Mouse (Mus musculus): ENCODE data around the gene Abl1. TPM values are rescaled to one million over a fixed set of nuclear protein-coding genes. Genes with fewer than 3 reads are reported as not detected.

Abl1 gene
- total RNA-seq, 2 experiments from 2014 or later, result 13.4 to 14.0 TPM

- ATAC-seq (replicated peaks; ENCODE audit: low FRiP score, poor library complexity, severe bottlenecking), result no peak
Measured at GRCm38 (mm10) chr2:31846692-31847660, 158.8 kb downstream of the Abl1 start.

GRCm38 (mm10) chr2:31847908-31848307 lies 159.7 kb downstream of the Abl1 start:
- peak; percentile 36; the same call in 1 of the 2 replicates for ATAC-seq (replicated peaks; ENCODE audit: low FRiP score, poor library complexity, severe bottlenecking)

DNA sequence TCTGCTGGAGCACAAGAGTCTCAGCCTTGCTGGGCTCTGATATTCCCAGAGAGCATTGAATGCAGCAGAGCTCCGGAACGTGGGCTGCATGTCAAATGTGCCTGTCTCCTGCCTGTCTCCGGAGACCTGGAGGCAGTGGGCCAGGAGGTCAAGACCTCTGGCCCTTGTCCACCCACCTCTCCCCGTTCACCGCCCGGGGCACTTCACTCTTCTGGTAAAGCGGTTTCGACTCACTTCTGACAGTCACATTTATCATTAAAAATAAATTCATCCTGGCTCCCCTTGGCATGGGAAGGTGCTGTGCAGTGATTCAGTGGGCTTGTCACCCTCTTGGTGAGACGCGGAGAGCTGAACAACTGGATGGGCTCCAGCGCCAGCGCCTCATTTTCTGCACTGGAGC lies 162.0 kb downstream of the Abl1 start:
- no peak for ATAC-seq (replicated peaks; ENCODE audit: low FRiP score, poor library complexity, severe bottlenecking)

Other genes with a start within 250 kb of the Abl1 start
- 18.4 and 33.2 TPM in 2 replicates for gene Ass1, start 218.2 kb upstream of the Abl1 start, total RNA-seq (2015; ENCODE audit: low replicate concordance)
- gene Ass1, start 218.2 kb upstream of the Abl1 start, total RNA-seq (2017; ENCODE audit: low replicate concordance), result 3.7 and 17.6 TPM in 2 replicates
- gene Fubp3, start 115.7 kb upstream of the Abl1 start, total RNA-seq (2015; ENCODE audit: low replicate concordance), result 8.3 and 9.4 TPM in 2 replicates
- gene Fubp3, start 115.7 kb upstream of the Abl1 start, total RNA-seq (2017; ENCODE audit: low replicate concordance), result 2.9 and 9.9 TPM in 2 replicates
- not detected in 2 replicates for gene Prdm12, start 48.3 kb upstream of the Abl1 start, total RNA-seq (2015; ENCODE audit: low replicate concordance)
- gene Prdm12, start 48.3 kb upstream of the Abl1 start, total RNA-seq (2017; ENCODE audit: low replicate concordance), result not detected in 2 replicates
- gene Exosc2, start 17.7 kb upstream of the Abl1 start, total RNA-seq (2015; ENCODE audit: low replicate concordance), result 9.6 and 9.8 TPM in 2 replicates
- 9.2 and 9.8 TPM in 2 replicates for gene Exosc2, start 17.7 kb upstream of the Abl1 start, total RNA-seq (2017; ENCODE audit: low replicate concordance)
- gene Qrfp, start 122.2 kb downstream of the Abl1 start, total RNA-seq (2015; ENCODE audit: low replicate concordance), result not detected in 2 replicates
- not detected in 2 replicates for gene Qrfp, start 122.2 kb downstream of the Abl1 start, total RNA-seq (2017; ENCODE audit: low replicate concordance)
- gene Fibcd1, start 157.6 kb downstream of the Abl1 start, total RNA-seq (2015; ENCODE audit: low replicate concordance), result not detected in 2 replicates
- not detected in 2 replicates for gene Fibcd1, start 157.6 kb downstream of the Abl1 start, total RNA-seq (2017; ENCODE audit: low replicate concordance)
- not detected in 2 replicates for gene Lamc3, start 198.9 kb downstream of the Abl1 start, total RNA-seq (2015; ENCODE audit: low replicate concordance)
- gene Lamc3, start 198.9 kb downstream of the Abl1 start, total RNA-seq (2017; ENCODE audit: low replicate concordance), result not detected in 2 replicates

Measured in erythroblast, adult 5-6 weeks (primary cell).